Mouse (Mus musculus): Measurements from ENCODE around the gene Gimap4.

GRCm38 (mm10) chr6:48725476-48725875 is 41.1 kb downstream of the Gimap4 start:
- no peak for TF ChIP-seq POLR2A (IDR thresholded peaks at IDR 0.05; ENCODE audit: insufficient read depth, low read depth, low read length)
- no peak for TF ChIP-seq CTCF (IDR thresholded peaks at IDR 0.05)
- no peak for TF ChIP-seq EP300 (IDR thresholded peaks at IDR 0.05; ENCODE audit: insufficient read depth, low read depth, low read length)
